Mouse (Mus musculus): ENCODE results near the gene Tas2r143.

DNA sequence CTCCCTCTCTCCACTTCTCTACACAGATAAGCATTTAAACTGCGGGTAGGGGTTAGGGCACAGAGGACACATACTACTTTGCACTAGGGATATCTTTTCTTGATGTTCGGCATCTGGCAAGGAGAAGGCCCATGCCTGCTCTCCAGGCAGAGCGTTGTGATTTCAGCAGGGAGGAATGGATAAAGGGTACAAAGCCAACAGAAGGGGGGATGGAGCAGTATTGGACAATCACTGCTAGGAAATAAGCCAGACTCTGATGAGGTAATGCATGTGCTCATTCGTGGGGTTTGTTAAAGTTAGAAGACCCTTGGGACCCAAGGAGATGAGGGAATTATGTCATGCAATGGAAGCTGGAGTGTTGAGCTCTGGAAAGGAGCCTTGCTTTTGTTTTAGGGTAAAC, 25.3 kb upstream of the Tas2r143 start:
- TF ChIP-seq CTCF (IDR thresholded peaks at IDR 0.05; ENCODE audit: borderline replicate concordance, extremely low read depth, insufficient read depth, insufficient read length), result no peak
- no peak for TF ChIP-seq POLR2A (IDR thresholded peaks at IDR 0.05; ENCODE audit: borderline replicate concordance, extremely low read depth, insufficient read depth, insufficient read length, poor library complexity, severe bottlenecking)

Measured in brain, embryonic 14.5 days (tissue).